Mouse (Mus musculus): ENCODE measurements around the gene Cfap126.
"Not testable (repeated sequence)": the region's sequence is repeated elsewhere in the genome, so short reads cannot be mapped to it uniquely, and the experiment has no call there.

Cfap126 gene

DNA sequence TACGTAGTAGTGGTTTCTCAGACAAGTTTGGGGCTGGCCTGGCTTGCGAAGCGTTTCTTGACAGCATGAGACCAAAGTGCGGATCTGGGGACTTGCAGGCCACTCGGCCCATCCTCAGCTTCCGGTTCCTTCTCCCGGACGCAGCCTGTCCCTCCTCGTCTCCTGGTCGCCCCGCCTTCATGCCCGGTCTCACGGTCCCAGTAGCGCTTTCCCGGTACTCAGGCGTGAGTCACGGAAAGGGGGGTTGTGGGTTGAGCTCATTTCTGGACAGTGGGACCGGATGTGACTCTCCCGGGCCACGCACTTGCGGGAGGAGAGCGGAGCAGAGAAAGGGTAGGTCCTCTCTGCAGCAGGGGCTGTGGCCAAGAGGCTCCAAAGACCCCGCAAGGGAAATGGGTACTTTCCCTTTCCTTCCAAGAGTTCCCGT is at the start of gene Cfap126:
Cfap126 (plus strand) TSS at position 46 of the 427 bp plus-strand sequence.
- peak; percentile 31 to 59 for DNase-seq (ENCODE audit: low spot score in 2 of 2)

DNA sequence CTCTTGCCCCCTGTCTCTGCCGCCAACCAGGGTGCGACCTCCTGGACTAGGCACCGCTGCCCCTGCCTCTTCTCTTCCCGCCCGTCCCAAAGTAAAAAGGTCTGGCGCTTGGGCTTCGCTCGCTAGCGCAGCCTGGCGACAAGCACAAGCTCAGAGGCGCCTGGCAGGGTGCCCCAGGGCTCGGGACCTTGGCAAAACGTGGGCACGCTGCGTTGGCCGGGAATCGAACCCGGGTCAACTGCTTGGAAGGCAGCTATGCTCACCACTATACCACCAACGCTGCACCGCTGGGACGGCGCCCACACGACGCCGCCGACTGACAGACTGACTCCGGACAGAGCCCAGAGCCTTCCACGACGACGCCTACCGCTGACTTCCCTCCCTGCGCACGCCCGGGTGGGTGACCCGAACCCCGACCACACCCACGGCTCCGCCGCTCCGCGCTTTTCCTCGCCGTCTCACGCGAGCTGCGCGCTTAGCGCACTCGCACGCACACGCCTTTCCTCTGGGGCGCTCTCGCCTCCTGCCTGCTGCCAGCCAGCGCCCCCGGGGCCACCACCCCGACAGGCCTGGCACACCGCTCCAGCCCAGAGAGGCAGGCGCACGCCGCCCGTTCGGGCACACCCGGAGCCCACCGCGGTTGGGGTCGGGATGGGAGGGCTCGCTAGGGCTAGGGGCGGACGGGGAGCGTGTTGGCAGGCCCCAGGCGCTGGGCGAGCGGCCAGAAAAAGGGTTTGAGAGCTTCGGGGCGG is 49.1 kb upstream of the Cfap126 start, which contains the start of gene Fcgr3:
Fcgr3 (minus strand) TSS at position 445 of the 752 bp plus-strand sequence.
- peak; percentile 86 to 90 for DNase-seq (ENCODE audit: low spot score in 2 of 2)

DNA sequence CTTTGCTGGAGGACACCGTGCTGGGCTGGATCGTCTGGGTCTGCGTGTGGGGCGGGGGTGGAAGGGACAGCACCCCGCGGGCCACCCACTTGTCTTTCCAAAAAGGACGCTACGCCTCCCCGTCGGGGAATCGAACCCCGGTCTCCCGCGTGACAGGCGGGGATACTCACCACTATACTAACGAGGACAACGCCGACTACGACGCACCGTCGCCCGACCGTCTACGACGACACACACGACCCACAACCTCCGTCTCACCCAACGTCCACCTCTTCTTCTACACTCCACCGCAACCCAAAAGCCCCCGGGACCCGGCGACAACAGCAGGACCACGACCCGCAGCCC is 48.5 kb upstream of the Cfap126 start:
- peak; percentile 67 to 76 for DNase-seq (ENCODE audit: low spot score in 2 of 2)

DNA sequence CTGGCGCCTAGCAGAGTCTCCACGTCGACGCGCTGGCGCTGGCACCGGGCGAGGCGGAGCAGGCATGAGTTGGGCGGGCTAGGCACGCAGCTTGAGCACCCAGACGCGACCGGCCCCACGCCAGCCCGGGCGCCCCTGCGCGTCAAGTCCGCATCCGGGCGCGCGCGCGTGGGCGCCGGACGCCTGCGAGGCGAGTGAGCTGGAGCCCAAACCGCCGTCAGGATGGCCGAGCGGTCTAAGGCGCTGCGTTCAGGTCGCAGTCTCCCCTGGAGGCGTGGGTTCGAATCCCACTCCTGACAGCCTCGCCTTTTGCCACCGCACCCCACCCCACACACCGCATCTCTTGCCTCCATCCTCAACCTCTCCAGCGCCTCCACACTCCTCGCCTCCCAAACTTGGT is 48.0 kb upstream of the Cfap126 start:
- DNase-seq (ENCODE audit: low spot score in 2 of 2), result peak; percentile 63 to 72

DNA sequence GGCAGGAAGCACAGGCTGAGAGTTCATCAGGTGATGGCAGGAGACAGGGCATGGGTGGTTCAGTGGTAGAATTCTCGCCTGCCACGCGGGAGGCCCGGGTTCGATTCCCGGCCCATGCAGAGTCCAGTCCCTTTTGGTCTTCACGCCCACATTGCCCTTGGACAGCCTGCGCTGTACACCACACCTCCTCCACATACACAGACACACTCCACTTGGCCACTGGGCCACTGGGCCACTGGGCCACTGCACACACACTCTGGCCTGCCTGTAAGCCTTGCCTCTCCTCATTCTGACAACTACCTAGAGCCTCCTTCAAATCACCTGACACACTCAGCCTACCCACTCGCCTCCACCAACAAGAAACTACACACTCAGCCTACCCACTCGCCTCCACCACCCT is 47.1 kb upstream of the Cfap126 start:
- not testable (repeated sequence) for DNase-seq (ENCODE audit: low spot score in 2 of 2)

DNA sequence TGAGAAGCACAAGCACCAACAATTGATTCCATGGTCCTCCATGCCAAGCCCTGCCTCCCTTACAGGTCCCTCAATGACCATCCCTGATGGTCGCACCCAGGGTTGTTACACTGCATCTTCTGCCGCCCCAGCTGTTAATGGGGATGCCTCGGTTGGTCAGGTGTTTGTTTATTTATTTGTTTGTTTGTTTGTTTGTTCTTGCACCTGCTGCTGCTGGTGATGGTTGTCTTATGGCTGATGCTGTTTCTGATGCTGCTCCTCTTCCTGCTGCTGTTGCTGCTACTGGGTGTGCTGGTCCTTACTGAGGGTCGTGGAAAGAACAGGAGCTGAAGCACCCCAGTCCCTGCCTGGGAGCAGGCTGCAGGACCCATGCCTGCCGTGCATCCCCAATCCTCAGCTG is 45.8 kb upstream of the Cfap126 start:
- DNase-seq (ENCODE audit: low spot score in 2 of 2), result not testable (repeated sequence)

DNA sequence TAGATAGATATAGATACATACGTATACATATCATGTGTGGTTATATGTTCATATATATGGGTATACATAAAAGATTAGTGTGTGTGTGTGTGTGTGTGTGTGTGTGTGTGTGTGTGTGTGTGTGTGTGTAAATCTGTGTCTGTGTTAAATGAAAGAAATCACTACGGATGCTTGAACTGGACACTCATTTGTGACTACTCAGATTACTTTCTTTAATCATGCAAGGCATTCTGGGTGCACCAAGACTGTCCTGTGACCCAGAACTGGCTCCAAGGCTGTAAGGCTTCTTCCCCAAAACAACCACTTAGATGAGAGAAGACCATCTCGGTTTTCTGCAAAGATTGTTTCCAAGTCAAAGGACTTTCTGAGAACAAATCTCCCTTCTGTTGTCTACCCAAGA is 44.2 kb upstream of the Cfap126 start:
- peak; percentile 27 to 34 for DNase-seq (ENCODE audit: low spot score in 2 of 2)

DNA sequence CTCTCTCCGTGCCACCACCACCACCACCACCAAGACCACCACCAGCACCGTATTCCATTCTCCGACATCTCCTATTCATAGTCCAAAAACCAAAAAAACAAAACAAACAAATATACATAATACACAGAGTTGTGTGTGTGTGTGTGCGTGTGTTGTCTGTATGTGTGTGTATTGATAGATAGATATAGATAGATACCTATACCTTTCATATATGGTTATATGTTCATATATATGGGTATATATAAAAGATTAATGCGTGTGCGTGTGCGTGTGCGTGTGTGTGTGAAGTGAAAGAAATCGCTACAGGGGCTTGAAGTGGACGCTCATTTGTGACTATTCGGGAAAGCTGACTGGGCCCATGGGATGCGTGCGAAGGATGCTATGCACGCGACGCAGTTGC is 42.8 kb upstream of the Cfap126 start:
- not testable (repeated sequence) for DNase-seq (ENCODE audit: low spot score in 2 of 2)

DNA sequence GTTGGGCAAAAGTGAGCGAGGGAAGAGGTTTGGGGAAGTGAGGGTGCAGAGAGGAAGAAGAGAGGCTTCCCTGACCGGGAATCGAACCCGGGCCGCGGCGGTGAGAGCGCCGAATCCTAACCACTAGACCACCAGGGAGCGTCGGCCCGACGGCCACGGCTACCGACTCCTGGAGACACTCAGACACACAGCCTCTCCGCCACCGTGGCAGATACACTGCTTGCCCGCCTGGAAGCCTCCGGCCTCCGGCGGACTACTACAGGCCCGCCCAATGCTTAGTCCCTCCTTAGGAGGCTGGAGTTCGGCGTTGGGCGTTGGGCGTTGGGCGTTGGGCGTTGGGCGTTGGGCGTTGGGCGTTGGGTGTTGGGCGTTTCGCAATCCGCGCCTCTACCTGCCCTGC is 42.0 kb upstream of the Cfap126 start:
- not testable (repeated sequence) for DNase-seq (ENCODE audit: low spot score in 2 of 2)

DNA sequence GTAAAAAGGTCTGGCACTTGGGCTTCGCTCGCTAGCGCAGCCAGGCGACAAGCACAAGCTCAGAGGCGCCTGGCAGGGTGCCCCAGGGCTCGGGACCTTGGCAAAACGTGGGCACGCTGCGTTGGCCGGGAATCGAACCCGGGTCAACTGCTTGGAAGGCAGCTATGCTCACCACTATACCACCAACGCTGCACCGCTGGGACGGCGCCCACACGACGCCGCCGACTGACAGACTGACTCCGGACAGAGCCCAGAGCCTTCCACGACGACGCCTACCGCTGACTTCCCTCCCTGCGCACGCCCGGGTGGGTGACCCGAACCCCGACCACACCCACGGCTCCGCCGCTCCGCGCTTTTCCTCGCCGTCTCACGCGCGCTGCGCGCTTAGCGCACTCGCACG is 41.5 kb upstream of the Cfap126 start:
- not testable (repeated sequence) for DNase-seq (ENCODE audit: low spot score in 2 of 2)

DNA sequence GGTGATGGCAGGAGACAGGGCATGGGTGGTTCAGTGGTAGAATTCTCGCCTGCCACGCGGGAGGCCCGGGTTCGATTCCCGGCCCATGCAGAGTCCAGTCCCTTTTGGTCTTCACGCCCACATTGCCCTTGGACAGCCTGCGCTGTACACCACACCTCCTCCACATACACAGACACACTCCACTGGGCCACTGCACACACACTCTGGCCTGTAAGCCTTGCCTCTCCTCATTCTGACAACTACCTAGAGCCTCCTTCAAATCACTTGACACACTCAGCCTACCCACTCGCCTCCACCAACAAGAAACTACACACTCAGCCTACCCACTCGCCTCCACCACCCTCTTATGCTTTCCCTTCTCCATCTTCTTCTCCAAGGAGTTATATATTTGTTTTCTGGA is 39.4 kb upstream of the Cfap126 start:
- DNase-seq (ENCODE audit: low spot score in 2 of 2), result peak in 1 of 2 experiments; percentile 22

DNA sequence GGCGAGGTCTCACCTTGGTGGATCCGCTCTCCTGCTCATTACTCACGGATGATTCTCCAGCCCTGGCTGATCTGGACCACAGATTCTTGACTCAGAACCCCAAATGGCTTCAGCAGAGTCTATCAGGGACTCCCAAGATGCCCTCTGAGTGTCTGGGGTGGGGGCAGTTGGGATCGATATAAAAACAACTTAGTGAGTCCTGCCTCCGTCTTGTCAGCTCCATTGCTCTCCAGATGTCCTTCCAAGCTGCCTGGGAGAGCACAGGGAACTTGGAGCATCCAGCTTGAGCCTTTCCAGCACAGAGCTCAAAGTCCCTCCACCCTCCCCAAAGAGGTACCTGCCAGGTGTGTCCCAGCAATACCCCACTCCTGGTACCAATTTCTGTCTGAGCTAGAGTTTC is 37.5 kb upstream of the Cfap126 start:
- not testable (repeated sequence) for DNase-seq (ENCODE audit: low spot score in 2 of 2)

DNA sequence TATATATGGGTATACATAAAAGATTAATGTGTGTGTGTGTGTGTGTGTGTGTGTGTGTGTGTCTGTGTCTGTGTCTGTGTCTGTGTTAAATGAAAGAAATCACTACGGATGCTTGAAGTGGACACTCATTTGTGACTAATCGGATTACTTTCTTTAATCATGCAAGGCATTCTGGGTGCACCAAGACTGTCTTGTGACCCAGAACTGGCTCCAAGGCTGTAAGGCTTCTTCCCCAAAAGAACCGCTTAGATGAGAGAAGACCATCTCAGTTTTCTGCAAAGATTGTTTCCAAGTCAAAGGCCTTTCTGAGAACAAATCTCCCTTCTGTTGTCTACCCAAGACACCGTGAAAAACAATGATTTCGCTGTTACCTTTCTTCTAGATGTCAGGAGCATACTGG is 36.5 kb upstream of the Cfap126 start:
- not testable (repeated sequence) for DNase-seq (ENCODE audit: low spot score in 2 of 2)

DNA sequence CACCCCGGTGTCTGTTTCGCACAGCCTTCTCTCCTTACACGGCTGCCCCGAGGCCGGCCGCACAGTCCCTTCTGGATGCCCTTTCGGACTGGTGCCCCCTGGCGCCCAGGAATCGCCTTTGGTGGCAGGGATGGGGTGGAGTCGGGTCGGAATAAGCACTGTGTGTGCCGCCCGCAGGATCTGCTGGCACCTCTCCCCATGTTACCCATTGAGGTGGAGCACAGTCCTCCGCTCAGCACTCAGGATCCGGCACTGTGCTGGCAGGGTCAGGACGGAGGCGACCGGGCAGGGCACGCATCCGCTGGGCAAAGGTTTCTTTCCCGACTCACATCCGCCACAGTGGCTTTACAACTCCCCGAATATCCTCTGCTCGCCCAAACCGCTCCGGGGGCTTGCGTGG is 35.8 kb upstream of the Cfap126 start:
- peak; percentile 24 to 49 for DNase-seq (ENCODE audit: low spot score in 2 of 2)

DNA sequence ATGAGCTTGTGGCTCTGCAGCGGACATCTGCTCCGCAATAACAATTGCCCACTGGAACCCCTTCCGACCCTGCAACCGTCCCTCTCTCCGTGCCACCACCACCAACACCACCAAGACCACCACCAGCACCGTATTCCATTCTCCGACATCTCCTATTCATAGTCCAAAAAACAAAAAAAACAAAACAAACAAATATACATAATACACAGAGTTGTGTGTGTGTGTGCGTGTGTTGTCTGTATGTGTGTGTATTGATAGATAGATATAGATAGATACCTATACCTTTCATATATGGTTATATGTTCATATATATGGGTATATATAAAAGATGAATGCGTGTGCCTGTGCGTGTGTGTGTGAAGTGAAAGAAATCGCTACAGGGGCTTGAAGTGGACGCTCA is 35.3 kb upstream of the Cfap126 start:
- DNase-seq (ENCODE audit: low spot score in 2 of 2), result not testable (repeated sequence)

DNA sequence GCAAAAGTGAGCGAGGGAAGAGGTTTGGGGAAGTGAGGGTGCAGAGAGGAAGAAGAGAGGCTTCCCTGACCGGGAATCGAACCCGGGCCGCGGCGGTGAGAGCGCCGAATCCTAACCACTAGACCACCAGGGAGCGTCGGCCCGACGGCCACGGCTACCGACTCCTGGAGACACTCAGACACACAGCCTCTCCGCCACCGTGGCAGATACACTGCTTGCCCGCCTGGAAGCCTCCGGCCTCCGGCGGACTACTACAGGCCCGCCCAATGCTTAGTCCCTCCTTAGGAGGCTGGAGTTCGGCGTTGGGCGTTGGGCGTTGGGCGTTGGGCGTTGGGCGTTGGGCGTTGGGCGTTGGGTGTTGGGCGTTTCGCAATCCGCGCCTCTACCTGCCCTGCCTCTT is 34.4 kb upstream of the Cfap126 start:
- DNase-seq (ENCODE audit: low spot score in 2 of 2), result not testable (repeated sequence)

DNA sequence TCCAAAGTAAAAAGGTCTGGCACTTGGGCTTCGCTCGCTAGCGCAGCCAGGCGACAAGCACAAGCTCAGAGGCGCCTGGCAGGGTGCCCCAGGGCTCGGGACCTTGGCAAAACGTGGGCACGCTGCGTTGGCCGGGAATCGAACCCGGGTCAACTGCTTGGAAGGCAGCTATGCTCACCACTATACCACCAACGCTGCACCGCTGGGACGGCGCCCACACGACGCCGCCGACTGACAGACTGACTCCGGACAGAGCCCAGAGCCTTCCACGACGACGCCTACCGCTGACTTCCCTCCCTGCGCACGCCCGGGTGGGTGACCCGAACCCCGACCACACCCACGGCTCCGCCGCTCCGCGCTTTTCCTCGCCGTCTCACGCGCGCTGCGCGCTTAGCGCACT is 33.9 kb upstream of the Cfap126 start:
- not testable (repeated sequence) for DNase-seq (ENCODE audit: low spot score in 2 of 2)

DNA sequence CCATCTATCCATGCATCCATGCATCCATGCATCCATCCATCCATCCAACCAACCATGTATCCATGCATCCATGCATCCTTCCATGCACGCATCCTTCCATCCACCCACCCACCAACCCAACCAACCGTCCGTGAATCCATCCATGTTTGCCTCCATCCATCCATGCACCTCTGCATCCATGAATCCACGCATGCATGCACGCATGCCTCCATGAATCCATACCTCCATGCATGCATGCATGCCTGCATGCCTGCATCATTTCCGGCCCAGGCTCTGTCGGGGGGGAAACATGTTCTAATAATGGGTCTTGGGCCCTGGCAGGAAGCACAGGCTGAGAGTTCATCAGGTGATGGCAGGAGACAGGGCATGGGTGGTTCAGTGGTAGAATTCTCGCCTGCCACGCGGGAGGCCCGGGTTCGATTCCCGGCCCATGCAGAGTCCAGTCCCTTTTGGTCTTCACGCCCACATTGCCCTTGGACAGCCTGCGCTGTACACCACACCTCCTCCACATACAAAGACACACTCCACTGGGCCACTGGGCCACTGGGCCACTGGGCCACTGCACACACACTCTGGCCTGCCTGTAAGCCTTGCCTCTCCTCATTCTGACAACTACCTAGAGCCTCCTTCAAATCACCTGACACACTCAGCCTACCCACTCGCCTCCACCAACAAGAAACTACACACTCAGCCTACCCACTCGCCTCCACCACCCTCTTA is 32.0 kb upstream of the Cfap126 start:
- not testable (repeated sequence) for DNase-seq (ENCODE audit: low spot score in 2 of 2)

DNA sequence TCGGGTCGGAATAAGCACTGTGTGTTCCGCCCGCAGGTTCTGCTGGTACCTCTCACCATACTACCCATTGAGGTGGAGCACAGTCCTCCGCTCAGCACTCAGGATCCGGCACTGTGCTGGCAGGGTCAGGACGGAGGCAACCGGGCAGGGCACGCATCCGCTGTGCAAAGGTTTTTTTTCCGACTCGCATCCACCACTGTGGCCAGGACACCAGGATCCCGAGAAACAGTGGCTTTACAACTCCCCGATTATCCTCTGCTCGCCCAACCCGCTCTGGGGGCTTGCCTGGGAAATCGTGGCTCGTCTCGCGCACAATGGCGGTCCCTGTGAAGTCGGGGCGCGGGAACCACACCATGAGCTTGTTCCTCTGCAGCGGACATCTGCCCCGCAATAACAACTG is 28.0 kb upstream of the Cfap126 start:
- DNase-seq (ENCODE audit: low spot score in 2 of 2), result no peak

DNA sequence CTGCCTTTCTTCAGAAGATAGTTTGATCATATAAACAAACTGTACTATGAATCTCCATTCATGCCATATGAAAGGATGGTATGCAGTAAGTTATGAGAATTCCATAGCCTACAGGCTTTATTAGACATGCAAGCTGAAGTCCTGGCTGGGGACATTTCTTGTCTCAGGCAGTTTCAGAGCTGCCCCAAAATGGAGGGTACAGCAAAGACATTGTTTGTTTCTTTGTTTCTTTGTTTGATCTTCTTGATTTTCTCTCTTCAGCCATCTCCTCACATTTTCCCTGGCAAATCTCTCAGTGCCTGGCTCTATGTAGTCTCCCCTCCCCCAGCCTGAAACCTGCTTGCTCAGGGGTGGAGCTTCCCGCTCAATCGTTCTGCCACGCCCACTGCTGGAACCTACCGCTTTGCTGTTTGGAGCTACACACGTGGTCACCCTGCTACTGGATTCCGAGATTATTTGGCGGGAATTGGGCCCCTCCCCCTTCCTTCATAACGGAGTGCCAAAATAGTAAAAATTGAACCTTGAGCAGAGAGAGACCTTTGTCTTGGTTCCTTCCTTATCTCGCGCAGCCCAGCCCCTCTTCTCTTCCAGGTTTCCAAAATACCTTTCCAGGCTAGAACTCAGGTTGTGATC is 25.4 kb upstream of the Cfap126 start:
- not testable (repeated sequence) for DNase-seq (ENCODE audit: low spot score in 2 of 2)

DNA sequence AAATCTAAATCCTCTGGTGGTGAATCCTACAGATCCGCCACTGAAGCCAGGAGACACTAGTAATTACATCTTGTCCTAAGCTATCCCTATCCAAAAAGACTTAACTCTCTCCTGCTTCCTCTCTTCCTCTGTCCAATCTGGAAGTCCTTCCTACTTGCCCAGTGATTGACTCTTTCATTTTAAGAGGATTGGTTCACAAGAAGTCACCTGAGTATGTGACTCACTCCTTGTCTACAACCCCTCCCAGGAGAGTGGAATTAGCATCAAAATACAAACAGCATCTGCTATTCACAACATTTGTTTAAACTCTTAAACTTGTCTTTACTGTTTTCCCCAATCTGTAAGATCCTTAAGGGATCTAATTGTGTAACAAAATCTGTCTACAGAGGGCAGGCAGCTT is 23.8 kb upstream of the Cfap126 start:
- no peak for DNase-seq (ENCODE audit: low spot score in 2 of 2)

DNA sequence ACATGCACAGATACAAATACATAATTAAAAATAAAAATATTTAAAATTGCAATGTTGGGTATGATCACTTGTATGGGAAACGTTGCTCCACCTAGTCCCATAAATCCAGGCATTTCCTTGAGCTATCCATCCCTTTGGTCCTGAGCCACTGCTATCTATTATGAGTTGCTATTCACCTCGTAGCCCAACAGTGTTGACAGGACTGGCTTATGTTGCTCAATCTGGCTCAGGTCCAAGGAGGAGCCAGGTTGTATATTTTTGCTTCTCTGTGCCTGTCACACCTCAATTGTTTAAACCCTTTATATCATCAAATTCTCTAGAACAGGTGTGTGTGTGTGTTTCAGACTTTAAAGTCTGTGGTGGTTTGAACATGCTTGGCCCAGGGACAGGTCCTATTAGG is 23.0 kb upstream of the Cfap126 start:
- no peak for DNase-seq (ENCODE audit: low spot score in 2 of 2)

DNA sequence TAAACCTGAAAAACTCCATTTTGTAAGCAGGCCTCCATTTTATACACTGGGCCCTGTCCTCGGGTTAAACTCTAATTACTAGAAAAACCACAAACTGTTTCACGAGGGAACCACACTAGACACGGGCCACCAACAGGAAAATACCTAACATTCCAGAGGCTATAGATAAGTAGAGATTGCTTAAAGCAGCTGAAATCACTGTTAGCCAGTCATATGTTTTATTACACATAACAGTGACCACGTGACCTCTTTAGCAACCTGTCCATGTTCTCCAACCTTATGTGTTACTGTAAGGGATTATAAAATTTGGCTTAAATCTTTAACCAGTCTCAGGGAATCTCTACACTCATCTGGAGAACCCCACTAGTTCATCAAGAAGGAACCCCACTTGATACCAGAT is 19.3 kb upstream of the Cfap126 start:
- no peak for DNase-seq (ENCODE audit: low spot score in 2 of 2)

Data from frontal cortex, postnatal 10 days (tissue).